Mouse (Mus musculus): ENCODE data around the gene Slc6a12.

- TF ChIP-seq CTCF (IDR thresholded peaks at IDR 0.05; ENCODE audit: borderline replicate concordance, extremely low read depth, insufficient read depth, insufficient read length) (no peak), POLR2A (IDR thresholded peaks at IDR 0.05; ENCODE audit: borderline replicate concordance, extremely low read depth, insufficient read depth, insufficient read length, poor library complexity, severe bottlenecking) (no peak)
These were observed 24.2 kb downstream of the Slc6a12 start for GRCm38 (mm10) chr6:121367099-121367498.

Data from brain, embryonic 14.5 days (tissue).